Mouse (Mus musculus): ENCODE measurements at regions not wholly inside any gene's neighbourhood (a gene's known extent, or its start where the extent isn't known, plus 50 kb on each side); places are given as distances from the start of the nearest gene placed in this dataset.

DNA sequence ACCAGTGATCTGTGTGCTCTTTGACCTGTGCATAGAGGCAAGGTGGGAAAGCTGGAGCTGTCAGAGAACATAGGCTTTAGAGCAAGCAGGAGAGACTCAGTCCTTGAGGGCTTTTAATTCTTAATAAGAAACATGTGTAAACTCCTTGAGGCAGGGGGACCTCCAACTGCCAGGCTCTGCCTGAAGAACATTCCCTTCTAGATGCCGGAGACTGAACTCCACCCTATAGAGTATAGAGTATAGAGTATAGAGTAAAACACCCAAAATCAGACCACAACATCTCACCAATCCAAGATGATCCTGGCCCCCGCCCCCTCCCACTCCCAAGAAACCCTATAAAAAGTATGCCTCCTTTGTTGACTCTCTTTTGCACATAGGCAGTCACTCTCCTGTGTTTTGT, 186.2 kb downstream of the Ipmk start:
- WGBS (ENCODE audit: insufficient replicate concordance), result 65% methylated on average over 2 of the region's 2 CpGs

DNA sequence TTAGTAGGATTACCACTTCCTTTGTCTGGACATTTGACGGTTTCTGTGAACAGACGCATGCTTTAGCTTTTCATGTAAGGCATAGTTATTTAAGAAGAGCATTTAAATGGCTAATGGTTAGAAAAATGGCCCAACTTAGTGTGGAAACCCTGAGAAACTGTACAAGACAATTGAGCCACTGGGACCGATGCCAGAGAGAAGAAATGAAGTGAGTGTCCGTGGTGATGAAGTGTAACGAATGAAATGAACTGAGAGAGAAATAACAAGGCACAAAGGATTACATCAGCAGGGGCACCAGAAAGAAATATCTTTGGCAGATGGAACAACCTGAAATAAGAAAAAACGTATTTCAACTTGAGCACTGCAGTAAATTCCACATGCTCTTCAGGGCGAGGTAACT, 197.9 kb downstream of the Ipmk start:
- 65% methylated on average over 7 of the region's 7 CpGs for WGBS (ENCODE audit: insufficient replicate concordance)
- no peaks in the 10 kb centered on the region for H3K4me1 ChIP-seq (replicated peaks; ENCODE audit: control insufficient read depth in 2 of 2, insufficient read depth in 2 of 2, low read length in 1 of 2)
- H3K9me3 ChIP-seq (ENCODE audit: control insufficient read depth, low read length), result no peaks in the 10 kb centered on the region
- no peaks in the 10 kb centered on the region for H3K27me3 ChIP-seq (ENCODE audit: control insufficient read depth, insufficient read depth, low read length)
- no peak for DNase-seq (ENCODE audit: low read depth in 3 of 3, low spot score in 3 of 3)
- no peaks in the 10 kb centered on the region for H3K36me3 ChIP-seq (replicated peaks; ENCODE audit: control insufficient read depth, insufficient read depth, low read depth)
- no peak overlapping the region for H3K4me3 ChIP-seq (ENCODE audit: insufficient read depth in 1 of 2, low read depth in 2 of 2, low read length in 2 of 2)
- TF ChIP-seq CTCF (IDR thresholded peaks at IDR 0.05; ENCODE audit: low read depth) (no peak), EP300 (IDR thresholded peaks at IDR 0.05; ENCODE audit: low read depth) (no peak)
- H3K27ac ChIP-seq, result no peak overlapping the region
- no peak overlapping the region for H3K4me2 ChIP-seq (ENCODE audit: low read depth)
- no peak overlapping the region for H3K9ac ChIP-seq (replicated peaks)
- no peak for ATAC-seq (ENCODE audit: insufficient read depth)

More for the DNA sequence above, 186.2 kb downstream of the Ipmk start:
- Histone ChIP-seq H3K4me2 (ENCODE audit: low read depth) (no peak overlapping the region), H3K27ac (no peak overlapping the region), H3K36me3 (replicated peaks; ENCODE audit: control insufficient read depth, insufficient read depth, low read depth) (no peaks in the 10 kb centered on the region), H3K9ac (replicated peaks) (no peak overlapping the region), H3K27me3 (ENCODE audit: control insufficient read depth, insufficient read depth, low read length) (no peaks in the 10 kb centered on the region), H3K4me1 (replicated peaks; ENCODE audit: control insufficient read depth in 2 of 2, insufficient read depth in 2 of 2, low read length in 1 of 2) (no peaks in the 10 kb centered on the region), H3K9me3 (ENCODE audit: control insufficient read depth, low read length) (no peaks in the 10 kb centered on the region), H3K4me3 (ENCODE audit: insufficient read depth in 1 of 2, low read depth in 2 of 2, low read length in 2 of 2) (no peak overlapping the region)
- DNase-seq (ENCODE audit: low read depth in 3 of 3, low spot score in 3 of 3) (no peak), ATAC-seq (ENCODE audit: insufficient read depth) (no peak)
- TF ChIP-seq EP300 (IDR thresholded peaks at IDR 0.05; ENCODE audit: low read depth) (no peak), CTCF (IDR thresholded peaks at IDR 0.05; ENCODE audit: low read depth) (no peak)

DNA sequence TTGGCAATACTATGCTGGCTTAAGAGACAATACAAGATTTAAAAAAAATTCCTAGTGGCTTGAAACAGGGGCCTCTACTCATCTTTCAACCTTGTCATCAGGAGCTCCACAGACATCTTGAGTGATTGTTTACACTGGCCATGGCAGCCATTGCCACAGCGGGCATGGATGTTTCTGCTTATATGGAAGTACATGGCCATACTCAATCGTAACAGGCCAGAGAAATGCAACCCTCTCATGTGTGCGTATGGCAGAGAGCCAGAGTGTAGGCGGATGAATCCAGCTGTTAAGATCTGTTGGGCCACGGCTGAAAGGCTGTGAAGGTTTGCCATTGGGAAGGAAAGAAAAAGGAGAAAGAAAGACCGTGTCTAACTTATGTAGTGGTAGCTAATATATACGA, 198.9 kb downstream of the Ipmk start:
- H3K9me3 ChIP-seq (ENCODE audit: control insufficient read depth, low read length), result no peaks in the 10 kb centered on the region
- H3K4me2 ChIP-seq (ENCODE audit: low read depth), result no peak overlapping the region
- no peaks in the 10 kb centered on the region for H3K36me3 ChIP-seq (replicated peaks; ENCODE audit: control insufficient read depth, insufficient read depth, low read depth)
- DNase-seq (ENCODE audit: low read depth in 3 of 3, low spot score in 3 of 3) (no peak), ATAC-seq (ENCODE audit: insufficient read depth) (no peak)
- no peak overlapping the region for H3K4me3 ChIP-seq (ENCODE audit: insufficient read depth in 1 of 2, low read depth in 2 of 2, low read length in 2 of 2)
- 61% methylated on average over 7 of the region's 7 CpGs for WGBS (ENCODE audit: insufficient replicate concordance)
- H3K27ac ChIP-seq, result no peak overlapping the region
- TF ChIP-seq CTCF (IDR thresholded peaks at IDR 0.05; ENCODE audit: low read depth) (no peak), EP300 (IDR thresholded peaks at IDR 0.05; ENCODE audit: low read depth) (no peak)
- no peaks in the 10 kb centered on the region for H3K27me3 ChIP-seq (ENCODE audit: control insufficient read depth, insufficient read depth, low read length)
- no peak overlapping the region for H3K9ac ChIP-seq (replicated peaks)
- no peaks in the 10 kb centered on the region for H3K4me1 ChIP-seq (replicated peaks; ENCODE audit: control insufficient read depth in 2 of 2, insufficient read depth in 2 of 2, low read length in 1 of 2)

DNA sequence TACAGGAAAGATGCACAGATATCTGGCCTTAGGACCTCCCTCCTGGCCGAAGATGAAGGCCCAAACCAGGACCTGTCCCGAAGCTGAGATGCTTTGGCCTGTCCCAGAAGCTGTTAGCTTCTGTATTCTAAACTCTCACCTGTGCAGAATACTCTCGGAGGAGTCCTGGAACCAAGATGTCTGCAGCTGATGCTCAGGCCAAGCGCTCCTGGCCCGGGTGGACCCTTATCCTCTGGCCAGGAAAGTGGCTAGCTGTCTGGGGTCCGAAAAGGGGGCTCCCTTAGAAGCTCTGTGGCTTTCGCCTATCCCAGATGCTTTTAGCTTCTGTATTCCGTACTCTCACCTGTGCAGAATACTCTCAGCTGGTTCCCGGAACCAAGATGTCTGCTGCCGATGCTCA, 236.2 kb downstream of the Ipmk start:
- Histone ChIP-seq H3K4me3 (ENCODE audit: insufficient read depth in 1 of 2, low read depth in 2 of 2, low read length in 2 of 2) (no peak overlapping the region), H3K4me2 (ENCODE audit: low read depth) (no peak overlapping the region), H3K27me3 (ENCODE audit: control insufficient read depth, insufficient read depth, low read length) (no peaks in the 10 kb centered on the region), H3K27ac (no peak overlapping the region), H3K9ac (replicated peaks) (no peak overlapping the region), H3K36me3 (replicated peaks; ENCODE audit: control insufficient read depth, insufficient read depth, low read depth) (no peaks in the 10 kb centered on the region), H3K9me3 (ENCODE audit: control insufficient read depth, low read length) (no peaks in the 10 kb centered on the region), H3K4me1 (replicated peaks; ENCODE audit: control insufficient read depth in 2 of 2, insufficient read depth in 2 of 2, low read length in 1 of 2) (no peaks in the 10 kb centered on the region)
- ATAC-seq (ENCODE audit: insufficient read depth) (no peak), DNase-seq (ENCODE audit: low read depth in 3 of 3, low spot score in 3 of 3) (no peak)
- TF ChIP-seq CTCF (IDR thresholded peaks at IDR 0.05; ENCODE audit: low read depth) (no peak), EP300 (IDR thresholded peaks at IDR 0.05; ENCODE audit: low read depth) (no peak)
- WGBS (ENCODE audit: insufficient replicate concordance), result 66% methylated on average over 10 of the region's 10 CpGs

DNA sequence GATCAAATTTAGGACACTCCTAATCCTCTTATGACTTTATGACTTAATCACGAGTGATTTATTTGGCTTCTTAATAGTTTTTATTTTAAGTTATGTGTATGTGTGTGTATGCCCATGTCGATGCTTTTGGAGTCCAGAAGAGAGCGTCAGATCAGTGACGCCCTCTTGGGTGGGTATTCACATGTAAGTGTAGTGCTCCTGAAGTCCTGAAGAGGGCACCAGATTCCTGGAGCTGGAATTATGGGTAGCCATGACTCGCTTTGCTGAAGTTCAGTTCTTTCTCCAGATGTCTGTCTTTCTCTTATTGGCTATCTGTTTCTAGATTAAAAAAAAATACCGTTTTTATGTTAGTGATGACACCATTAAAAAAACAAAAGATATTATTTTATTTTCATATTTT, 251.0 kb downstream of the Ipmk start:
- H3K36me3 ChIP-seq (replicated peaks; ENCODE audit: control insufficient read depth, insufficient read depth, low read depth), result no peaks in the 10 kb centered on the region
- no peak overlapping the region for H3K4me3 ChIP-seq (ENCODE audit: insufficient read depth in 1 of 2, low read depth in 2 of 2, low read length in 2 of 2)
- no peak overlapping the region for H3K4me2 ChIP-seq (ENCODE audit: low read depth)
- H3K4me1 ChIP-seq (replicated peaks; ENCODE audit: control insufficient read depth in 2 of 2, insufficient read depth in 2 of 2, low read length in 1 of 2), result no peaks in the 10 kb centered on the region
- DNase-seq (ENCODE audit: low read depth in 3 of 3, low spot score in 3 of 3), result no peak
- no peak for ATAC-seq (ENCODE audit: insufficient read depth)
- no peaks in the 10 kb centered on the region; the same call in 1 of the 2 replicates for H3K9me3 ChIP-seq (ENCODE audit: control insufficient read depth, low read length)
- TF ChIP-seq EP300 (IDR thresholded peaks at IDR 0.05; ENCODE audit: low read depth), result no peak
- TF ChIP-seq CTCF (IDR thresholded peaks at IDR 0.05; ENCODE audit: low read depth), result no peak
- no peaks in the 10 kb centered on the region for H3K27me3 ChIP-seq (ENCODE audit: control insufficient read depth, insufficient read depth, low read length)
- no peak overlapping the region for H3K27ac ChIP-seq
- 73% methylated on average over 6 of the region's 6 CpGs for WGBS (ENCODE audit: insufficient replicate concordance)
- H3K9ac ChIP-seq (replicated peaks), result no peak overlapping the region
